ENCODE assay signal across 22 mouse cellular contexts in the genomic region with DNA sequence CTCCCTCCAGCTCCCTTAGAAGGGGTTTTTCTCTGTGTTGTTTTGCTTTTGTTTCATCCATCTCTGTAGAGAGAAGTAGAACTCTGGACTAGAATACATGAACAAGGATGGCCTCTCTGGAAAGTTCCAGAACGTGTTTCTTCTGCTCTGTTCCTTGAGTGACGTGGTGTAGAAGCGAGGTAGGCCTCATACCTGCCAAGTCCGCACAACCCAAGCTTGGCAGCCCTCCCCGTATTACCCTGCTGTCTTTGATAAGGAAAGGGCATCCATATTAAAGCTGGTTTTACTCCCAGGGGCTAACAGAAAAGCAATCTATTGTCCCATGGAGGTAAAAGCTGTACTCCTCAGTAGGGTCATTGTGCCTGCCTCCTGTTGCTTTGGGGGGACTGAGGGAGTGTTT.
A peak's percentile ranks its signal among the peaks of the same experiment; 100 is the strongest.
DNase-seq lines count a peak whose midpoint lies in the region; ATAC-seq and TF ChIP-seq lines count a peak whose summit lies in the region.
"Had no signal": no experiment of that assay in that cellular context is flagged by ENCODE, and none has a peak within 500 bp of the region (broad histone marks: within the 10 kb centered on the region; RNA-seq: fewer than 3 reads in every experiment).

No protein-coding gene starts in this region.

- H3K27me3 ChIP-seq in forebrain, embryonic 10.5 days (ENCODE audit: poor library complexity, severe bottlenecking) = no peaks in the 10 kb centered on the region
- H3K27me3 ChIP-seq in forebrain, embryonic 13.5 days = no peaks in the 10 kb centered on the region
- H3K27me3 ChIP-seq in kidney, embryonic 15.5 days = no peaks in the 10 kb centered on the region
- H3K27me3 ChIP-seq in kidney, adult 2 months (replicated peaks; ENCODE audit: control insufficient read depth, insufficient read depth, low read length) = no peaks in the 10 kb centered on the region
- no peaks in the 10 kb centered on the region for H3K27me3 ChIP-seq in embryonic facial prominence, embryonic 12.5 days
- no peaks in the 10 kb centered on the region for H3K27me3 ChIP-seq in limb, embryonic 13.5 days
- H3K27me3 ChIP-seq: midbrain, embryonic 13.5 days had no signal

- peaks cover 6% of the 10 kb centered on the region; the same call in 1 of the 2 replicates for H3K36me3 ChIP-seq in forebrain, embryonic 10.5 days (replicated peaks)
- H3K36me3 ChIP-seq in forebrain, embryonic 13.5 days (ENCODE audit: poor library complexity, severe bottlenecking) = no peaks in the 10 kb centered on the region
- H3K36me3 ChIP-seq in kidney, embryonic 15.5 days = 0 out of 2 replicates have a peak, but pooled peaks cover 3% of the 10 kb centered on the region
- H3K36me3 ChIP-seq in kidney, adult 2 months (ENCODE audit: control insufficient read depth, insufficient read depth, low read length) = 0 out of 2 replicates have a peak, but pooled peaks cover 3% of the 10 kb centered on the region
- no peaks in the 10 kb centered on the region for H3K36me3 ChIP-seq in embryonic facial prominence, embryonic 12.5 days
- peaks cover 4% of the 10 kb centered on the region; the same call in 1 of the 2 replicates for H3K36me3 ChIP-seq in limb, embryonic 13.5 days
- H3K36me3 ChIP-seq: liver, embryonic 12.5 days; midbrain, embryonic 13.5 days had no signal

- H3K9ac ChIP-seq in forebrain, embryonic 13.5 days = no peak overlapping the region
- no peak overlapping the region for H3K9ac ChIP-seq in kidney, embryonic 15.5 days
- no peak overlapping the region for H3K9ac ChIP-seq in embryonic facial prominence, embryonic 12.5 days
- H3K9ac ChIP-seq in limb, embryonic 13.5 days = no peak overlapping the region
- H3K9ac ChIP-seq: liver, embryonic 12.5 days; midbrain, embryonic 13.5 days had no signal

- H3K4me2 ChIP-seq in forebrain, embryonic 13.5 days = no peak overlapping the region
- H3K4me2 ChIP-seq in kidney, embryonic 15.5 days = no peak overlapping the region
- no peak overlapping the region for H3K4me2 ChIP-seq in embryonic facial prominence, embryonic 12.5 days (replicated peaks)
- no peak overlapping the region for H3K4me2 ChIP-seq in limb, embryonic 13.5 days (replicated peaks)
- H3K4me2 ChIP-seq: liver, embryonic 12.5 days; midbrain, embryonic 13.5 days had no signal

- H3K9me3 ChIP-seq in forebrain, embryonic 10.5 days = no peaks in the 10 kb centered on the region
- H3K9me3 ChIP-seq in forebrain, embryonic 13.5 days (replicated peaks) = no peaks in the 10 kb centered on the region
- H3K9me3 ChIP-seq in kidney, embryonic 15.5 days (replicated peaks) = no peaks in the 10 kb centered on the region
- H3K9me3 ChIP-seq in embryonic facial prominence, embryonic 12.5 days = no peaks in the 10 kb centered on the region
- H3K9me3 ChIP-seq in limb, embryonic 13.5 days = no peaks in the 10 kb centered on the region
- H3K9me3 ChIP-seq: liver, embryonic 12.5 days; midbrain, embryonic 13.5 days had no signal

- H3K4me1 ChIP-seq in forebrain, embryonic 10.5 days = peaks cover 67% of the 10 kb centered on the region
- H3K4me1 ChIP-seq in forebrain, embryonic 13.5 days = peaks cover 22% of the 10 kb centered on the region
- H3K4me1 ChIP-seq in kidney, embryonic 15.5 days = peaks cover 60% of the 10 kb centered on the region
- peaks cover 16% of the 10 kb centered on the region for H3K4me1 ChIP-seq in kidney, adult 2 months (ENCODE audit: control insufficient read depth, insufficient read depth, low read length)
- H3K4me1 ChIP-seq in embryonic facial prominence, embryonic 12.5 days = peaks cover 31% of the 10 kb centered on the region
- peaks cover 61% of the 10 kb centered on the region for H3K4me1 ChIP-seq in limb, embryonic 13.5 days

- H3K27ac ChIP-seq in forebrain, embryonic 10.5 days = peak overlapping the region; percentile 26; the same call in 1 of the 2 replicates
- no peak overlapping the region for H3K27ac ChIP-seq in forebrain, embryonic 13.5 days
- H3K27ac ChIP-seq in kidney, embryonic 15.5 days = peak overlapping the region; percentile 83
- H3K27ac ChIP-seq in kidney, adult 2 months (ENCODE audit: insufficient read depth, low read depth, low read length) = no peak overlapping the region
- H3K27ac ChIP-seq in embryonic facial prominence, embryonic 12.5 days = 0 out of 2 replicates have a peak overlapping the region, but pooled peaks have one; percentile 36
- H3K27ac ChIP-seq in limb, embryonic 13.5 days = peak overlapping the region; percentile 23; the same call in 1 of the 2 replicates
- H3K27ac ChIP-seq: gastrocnemius, adult 2 months; left cerebral cortex, adult 2 months; liver, embryonic 12.5 days; midbrain, embryonic 13.5 days had no signal

- no peak for TF ChIP-seq POLR2A in kidney, adult 2 months (IDR thresholded peaks at IDR 0.05; ENCODE audit: low read depth, low read length)

- ATAC-seq in forebrain, embryonic 13.5 days = no peak
- no peak for ATAC-seq in kidney, embryonic 15.5 days (replicated peaks; ENCODE audit: low FRiP score)
- no peak for ATAC-seq in embryonic facial prominence, embryonic 12.5 days (ENCODE audit: insufficient number of reproducible peaks, insufficient read depth, low FRiP score, low TSS enrichment)
- ATAC-seq in limb, embryonic 13.5 days (ENCODE audit: low FRiP score, low read depth) = no peak
- ATAC-seq: intestine, postnatal 0 days; liver, embryonic 12.5 days; midbrain, embryonic 13.5 days had no signal

- no peak for DNase-seq in forebrain, embryonic 10.5 days (ENCODE audit: extremely low spot score, low spot score)
- no peak for DNase-seq in kidney, adult 2 months
- no peak for DNase-seq in right cerebral cortex, postnatal 4 days
- no peak for DNase-seq in embryo, embryonic 10.5 days (ENCODE audit: low spot score)
- DNase-seq: adrenal gland, postnatal 14 days; cerebellum, adult 8-10 months; gastrocnemius, adult 2 months; heart, postnatal 4 days; kidney, postnatal 36 days; lung, adult 18-20 months; lung, postnatal 10 days; right cerebral cortex, postnatal 14 days; spleen, adult 18-20 months; thymus, postnatal 14 days had no signal

- WGBS in forebrain, embryonic 10.5 days = 61% methylated on average over 5 of the region's 5 CpGs
- 37% methylated on average over 5 of the region's 5 CpGs for WGBS in forebrain, embryonic 13.5 days
- WGBS in kidney, embryonic 15.5 days = 75% methylated on average over 5 of the region's 5 CpGs
- WGBS in kidney, adult 2 months = 80% methylated on average over 5 of the region's 5 CpGs
- WGBS in embryonic facial prominence, embryonic 12.5 days = 62% methylated on average over 5 of the region's 5 CpGs
- WGBS in limb, embryonic 13.5 days = 61% methylated on average over 5 of the region's 5 CpGs

- no peak overlapping the region for H3K4me3 ChIP-seq in forebrain, embryonic 10.5 days
- no peak overlapping the region for H3K4me3 ChIP-seq in forebrain, embryonic 13.5 days
- no peak overlapping the region for H3K4me3 ChIP-seq in kidney, embryonic 15.5 days (replicated peaks)
- no peak overlapping the region for H3K4me3 ChIP-seq in kidney, adult 2 months (ENCODE audit: insufficient read depth, low read depth, low read length)
- H3K4me3 ChIP-seq in embryonic facial prominence, embryonic 12.5 days = no peak overlapping the region
- H3K4me3 ChIP-seq in limb, embryonic 13.5 days = no peak overlapping the region
- H3K4me3 ChIP-seq: gastrocnemius, adult 2 months; left cerebral cortex, adult 2 months; liver, embryonic 12.5 days; midbrain, embryonic 13.5 days had no signal

- TF ChIP-seq CTCF in kidney, adult 2 months (conservative IDR thresholded peaks at IDR 0.05; ENCODE audit: insufficient read depth, insufficient read length, low read depth, low read length) = no peak

Comparison
In these comparisons a context has a peak if more than half of its experiments do, and no peak if none do; other contexts are left out.
1. H3K27ac ChIP-seq: peak in forebrain, embryonic 10.5 days (single experiment), kidney, embryonic 15.5 days (single experiment), embryonic facial prominence, embryonic 12.5 days (single experiment) and limb, embryonic 13.5 days (single experiment); none in forebrain, embryonic 13.5 days (single experiment) and kidney, adult 2 months (single experiment).